ENCODE assay signal across 10 mouse cellular contexts in the genomic region with DNA sequence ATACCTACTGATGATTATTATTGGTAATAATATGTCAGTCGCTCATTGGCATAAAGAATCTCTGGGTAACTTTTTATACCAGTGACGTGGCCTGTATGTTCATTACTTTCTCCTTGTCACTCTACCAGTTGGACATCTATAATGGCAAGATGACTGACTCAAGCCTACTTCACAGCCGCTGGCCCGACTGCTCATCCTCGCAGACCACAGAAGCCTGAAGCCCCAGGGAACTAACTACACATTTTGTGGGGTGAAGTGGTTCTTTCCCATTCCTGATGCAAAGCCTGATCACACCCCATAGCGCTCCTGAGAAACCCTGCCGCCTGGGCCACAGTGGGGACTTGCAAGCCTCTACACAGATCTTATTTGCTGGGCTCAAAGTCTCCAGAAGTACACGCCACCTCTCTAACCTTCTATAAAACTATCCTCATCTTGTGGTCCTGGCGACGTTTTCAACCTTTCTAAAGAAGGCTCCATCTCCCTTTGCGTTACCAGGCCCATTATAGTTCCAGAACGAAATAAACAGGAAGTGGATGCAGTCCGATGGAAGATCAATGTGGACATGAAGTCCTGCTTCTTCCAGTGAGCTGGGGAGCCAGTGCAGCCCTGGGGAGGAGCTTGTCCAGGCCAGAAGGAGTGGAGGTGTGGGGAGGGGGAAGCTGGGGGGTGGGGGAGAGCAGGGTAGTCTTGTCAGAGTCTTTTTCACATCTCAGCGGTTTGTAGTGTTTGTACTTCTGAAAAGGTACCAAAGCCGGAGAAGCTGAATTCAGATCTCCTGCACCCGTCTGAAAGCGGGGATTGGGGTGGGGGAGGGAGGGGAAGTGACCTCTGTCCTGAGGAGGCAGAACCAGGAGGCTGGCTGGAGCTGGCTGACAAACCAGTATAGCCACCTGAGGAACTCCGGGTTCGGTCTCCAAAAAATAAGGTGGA.
DNase-seq lines count a peak whose midpoint lies in the region; ATAC-seq and TF ChIP-seq lines count a peak whose summit lies in the region.
"Had no signal": no experiment of that assay in that cellular context is flagged by ENCODE, and none has a peak within 500 bp of the region (broad histone marks: within the 10 kb centered on the region; RNA-seq: fewer than 3 reads in every experiment).

No protein-coding gene starts in this region.

- H3K27me3 ChIP-seq in kidney, adult 2 months (replicated peaks; ENCODE audit: control insufficient read depth, insufficient read depth, low read length): no peaks in the 10 kb centered on the region
- H3K27me3 ChIP-seq in liver, embryonic 12.5 days (replicated peaks): peaks cover 46% of the 10 kb centered on the region

- WGBS in kidney, adult 2 months: 58% methylated on average over 19 of the region's 19 CpGs
- WGBS in liver, embryonic 12.5 days (ENCODE audit: insufficient replicate concordance): 40% methylated on average over 19 of the region's 19 CpGs

- H3K27ac ChIP-seq in kidney, adult 2 months (ENCODE audit: insufficient read depth, low read depth, low read length): peak overlapping the region; percentile 49; the same call in 1 of the 2 replicates
- H3K27ac ChIP-seq in liver, embryonic 12.5 days: peak overlapping the region; percentile 59

- no peak for TF ChIP-seq POLR2A in kidney, adult 2 months (IDR thresholded peaks at IDR 0.05; ENCODE audit: low read depth, low read length)

- peak overlapping the region; percentile 60 for H3K4me2 ChIP-seq in liver, embryonic 12.5 days

- H3K36me3 ChIP-seq in kidney, adult 2 months (ENCODE audit: control insufficient read depth, insufficient read depth, low read length): no peaks in the 10 kb centered on the region
- no peaks in the 10 kb centered on the region for H3K36me3 ChIP-seq in liver, embryonic 12.5 days
- H3K36me3 ChIP-seq: hindbrain, embryonic 15.5 days had no signal

- no peak overlapping the region for H3K9ac ChIP-seq in liver, embryonic 12.5 days
- H3K9ac ChIP-seq: hindbrain, embryonic 15.5 days had no signal

- H3K9me3 ChIP-seq in liver, embryonic 12.5 days (replicated peaks): no peaks in the 10 kb centered on the region
- H3K9me3 ChIP-seq: hindbrain, embryonic 15.5 days had no signal

- no peak overlapping the region for H3K4me3 ChIP-seq in kidney, adult 2 months (ENCODE audit: insufficient read depth, low read depth, low read length)
- H3K4me3 ChIP-seq in liver, embryonic 12.5 days: no peak overlapping the region
- H3K4me3 ChIP-seq: hindbrain, embryonic 15.5 days had no signal

- no peak for TF ChIP-seq CTCF in kidney, adult 2 months (conservative IDR thresholded peaks at IDR 0.05; ENCODE audit: insufficient read depth, insufficient read length, low read depth, low read length)

- peak; percentile 48 for DNase-seq in kidney, adult 2 months
- DNase-seq in kidney, adult 11 months: no peak
- DNase-seq in ES-CJ7 (ENCODE audit: low read depth, low spot score): peak; percentile 58
- peak; percentile 68 for DNase-seq in embryo, embryonic 9.5 days (ENCODE audit: extremely low spot score)
- no peak for DNase-seq in adrenal gland, postnatal 4 days (ENCODE audit: low spot score in 2 of 2)
- no peak for DNase-seq in urinary bladder, postnatal 4 days (ENCODE audit: low spot score in 2 of 2)
- DNase-seq in cerebellum, adult 8-10 months: no peak
- DNase-seq: right cerebral cortex, postnatal 4 days had no signal

- peaks cover 7% of the 10 kb centered on the region for H3K4me1 ChIP-seq in kidney, adult 2 months (ENCODE audit: control insufficient read depth, insufficient read depth, low read length)
- H3K4me1 ChIP-seq in liver, embryonic 12.5 days: peaks cover 48% of the 10 kb centered on the region

- no peak for ATAC-seq in liver, embryonic 12.5 days

Comparison
In these comparisons a context has a peak if more than half of its experiments do, and no peak if none do; other contexts are left out.
1. DNase-seq: peak in kidney, adult 2 months (single experiment), ES-CJ7 (single experiment) and embryo, embryonic 9.5 days (single experiment); none in kidney, adult 11 months (single experiment), adrenal gland, postnatal 4 days (0 of 2), urinary bladder, postnatal 4 days (0 of 2) and cerebellum, adult 8-10 months (single experiment).